Mouse (Mus musculus): ENCODE results near the gene Bcl9l.
"Not testable (repeated sequence)": the region's sequence is repeated elsewhere in the genome, so short reads cannot be mapped to it uniquely, and the experiment has no call there.

Gene Bcl9l

DNA sequence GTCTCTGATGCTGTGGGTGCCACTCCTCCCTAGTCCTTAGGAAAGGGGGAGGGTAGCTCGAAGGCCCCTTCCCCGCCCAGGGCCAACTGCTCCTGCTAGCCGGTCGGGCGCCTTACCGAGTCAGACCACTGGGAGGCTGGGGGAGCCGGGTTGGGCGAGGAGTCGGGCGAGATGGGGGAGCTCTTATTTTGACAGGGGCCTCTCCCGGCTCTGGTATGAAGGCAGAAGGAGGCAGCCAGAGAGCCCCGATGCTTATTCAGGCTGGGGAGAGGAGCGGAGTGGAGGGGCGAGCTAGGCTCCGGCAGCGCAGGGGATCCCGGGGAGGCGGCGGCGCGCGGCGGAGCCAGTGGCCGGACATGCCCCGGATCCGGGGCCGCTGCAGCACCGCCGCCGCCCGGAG, at the start of gene Bcl9l:
TSS of gene Bcl9l (plus strand) at position 274 of the 400 bp plus-strand sequence.
- peak; percentile 91 for DNase-seq

GRCm38 (mm10) chr9:44435747-44436146, 46.9 kb upstream of the Bcl9l start:
- no peak for DNase-seq

DNA sequence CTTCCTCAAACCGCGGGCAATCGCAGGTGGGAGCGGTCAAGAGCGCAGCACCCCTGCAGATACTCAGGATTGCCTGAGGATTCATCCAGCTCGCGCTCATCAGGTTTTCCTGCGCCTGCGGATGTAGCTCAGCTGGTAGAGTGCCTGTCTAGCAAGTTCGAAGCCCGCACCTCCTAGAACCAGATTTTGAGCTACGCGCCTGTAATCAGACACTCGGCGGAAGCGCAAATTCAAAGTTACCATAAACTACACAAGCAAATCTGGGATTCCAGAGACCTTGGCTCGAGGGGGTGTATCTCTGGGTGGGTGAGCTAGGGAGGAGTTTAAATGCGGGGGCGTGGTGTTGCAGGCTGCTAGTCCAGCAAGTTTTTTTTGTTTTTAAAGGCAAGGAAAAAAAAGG, 41.7 kb upstream of the Bcl9l start, which contains the start of gene Foxr1:
TSS of gene Foxr1 (minus strand) at position 176 of the 400 bp plus-strand sequence.
- no peak for DNase-seq

DNA sequence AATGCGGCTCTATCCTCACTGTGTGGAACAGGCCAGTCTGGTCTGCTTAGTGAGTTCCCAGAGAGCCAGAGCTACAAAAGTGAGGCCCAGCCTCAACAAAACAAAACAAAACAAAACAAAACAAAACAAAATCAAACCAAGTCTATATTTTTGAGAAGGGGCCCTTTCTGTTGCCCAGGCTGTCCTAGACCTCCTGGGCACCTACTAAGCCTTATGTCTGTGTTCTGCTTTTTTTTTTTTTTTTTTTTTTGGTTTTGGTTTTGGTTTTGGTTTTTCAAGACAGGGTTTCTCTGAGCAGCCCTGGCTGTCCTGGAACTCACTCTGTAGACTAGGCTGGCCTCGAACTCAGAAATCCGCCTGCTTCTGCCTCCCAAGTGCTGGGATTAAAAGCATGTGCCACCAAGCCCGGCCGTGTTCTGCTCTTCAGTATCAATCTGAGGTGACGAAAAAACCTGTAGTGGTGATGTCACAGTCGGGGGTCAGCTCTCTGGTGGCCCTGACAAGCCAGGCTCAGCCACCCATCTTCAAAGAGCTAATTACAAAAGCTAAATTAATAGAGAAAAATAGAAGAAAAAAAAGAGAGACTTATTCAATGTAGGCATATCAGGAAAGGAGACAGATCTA, 38.1 kb upstream of the Bcl9l start:
- DNase-seq = not testable (repeated sequence)

DNA sequence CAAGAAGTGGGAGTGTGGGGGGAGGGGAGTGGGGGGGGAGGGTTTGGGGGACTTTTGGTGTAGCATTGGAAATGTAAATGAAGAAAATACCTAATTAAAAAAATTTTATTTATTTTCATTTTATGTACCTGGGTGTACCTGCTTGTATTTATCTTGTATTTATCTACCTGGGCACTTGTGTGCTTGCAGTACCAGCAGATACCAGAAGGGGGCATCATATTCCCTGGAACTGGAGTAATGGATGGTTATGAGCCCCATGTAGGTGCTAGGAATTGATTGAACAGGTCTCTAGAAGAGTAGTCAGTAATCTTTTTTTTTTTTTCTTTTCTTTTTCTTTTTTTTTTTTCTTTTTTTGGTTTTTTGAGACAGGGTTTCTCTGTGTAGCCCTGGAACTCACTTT, 32.2 kb upstream of the Bcl9l start:
- no peak for DNase-seq

DNA sequence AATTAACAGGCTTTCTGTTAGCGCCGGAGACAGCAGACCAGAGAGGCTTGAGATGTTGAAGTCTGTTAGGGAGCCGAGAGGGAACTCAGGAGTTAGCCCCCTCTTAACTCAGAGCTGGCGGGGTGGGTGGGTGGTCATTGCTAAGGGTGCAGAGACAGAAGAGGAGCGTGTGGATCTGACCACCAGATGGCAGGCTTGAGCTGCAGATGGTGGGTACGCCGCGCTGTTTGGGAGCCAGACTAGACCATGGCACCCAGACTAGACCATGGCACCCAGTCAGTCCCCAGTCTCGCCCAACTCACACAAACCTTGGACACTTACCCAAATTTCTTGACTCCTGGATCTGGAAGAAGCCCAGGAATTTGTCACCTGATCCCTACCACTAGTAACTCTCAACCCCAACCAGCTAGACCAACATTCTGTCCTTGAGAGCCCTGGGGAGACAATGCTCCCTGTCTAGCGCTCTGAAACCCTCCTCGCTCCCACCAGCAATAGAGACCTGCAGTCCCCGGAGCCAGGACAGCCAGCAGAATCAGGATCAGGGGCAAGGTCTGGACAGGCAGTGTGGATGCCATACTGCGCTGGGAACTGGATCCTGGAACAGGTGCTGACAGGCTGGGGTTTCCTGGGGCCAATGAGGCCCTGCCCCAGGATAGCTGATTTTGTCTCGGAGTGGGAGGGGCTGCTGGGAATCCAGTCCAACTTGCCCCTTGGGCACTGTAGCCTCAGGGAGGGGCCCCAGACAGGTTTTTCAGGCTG, 28.3 kb upstream of the Bcl9l start:
- DNase-seq = peak; percentile 86

DNA sequence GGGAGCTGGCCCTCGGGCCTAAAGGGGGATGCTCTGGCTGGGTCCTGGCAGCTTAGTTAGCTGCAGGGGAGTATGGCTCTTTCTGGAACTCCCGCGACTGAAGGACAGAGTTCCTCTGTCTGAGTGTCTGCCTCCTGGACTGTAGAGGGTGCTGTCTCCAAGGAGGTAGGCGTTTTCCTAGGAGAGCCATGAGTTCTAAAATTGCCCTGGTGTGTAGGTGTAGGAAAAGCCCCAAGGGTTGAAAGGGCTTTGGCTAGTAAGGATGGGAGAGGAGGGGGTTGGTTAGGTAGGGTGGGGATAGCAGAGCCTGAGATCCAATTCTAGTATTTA, 27.8 kb upstream of the Bcl9l start, which contains the start of gene Upk2:
TSS of gene Upk2 (minus strand) at position 86 of the 330 bp plus-strand sequence.
- DNase-seq = no peak

GRCm38 (mm10) chr9:44457035-44457742, 25.4 kb upstream of the Bcl9l start:
- peak; percentile 26 for DNase-seq

- no peak for DNase-seq
Measured at GRCm38 (mm10) chr9:44461950-44462349, 20.7 kb upstream of the Bcl9l start.

DNA sequence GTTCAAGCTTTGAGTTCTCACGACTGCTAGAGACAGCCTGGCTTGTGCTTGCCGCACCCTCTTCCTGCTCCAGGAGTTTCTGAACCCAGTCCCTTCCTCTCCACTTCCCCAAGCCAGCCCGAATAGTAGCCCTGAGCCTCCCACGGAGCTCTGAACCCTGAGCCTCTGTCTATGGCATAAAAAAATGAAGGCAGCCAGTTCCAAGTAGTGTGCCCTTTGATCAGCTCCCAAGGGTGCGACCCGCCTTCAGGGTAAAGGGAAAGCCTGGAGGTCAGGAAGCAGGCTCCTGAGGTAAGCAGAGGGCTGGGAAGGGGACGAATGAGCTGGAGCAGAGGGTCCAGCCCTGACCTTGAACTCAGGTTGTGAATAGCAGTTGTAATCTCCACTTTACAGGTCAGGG, 14.4 kb upstream of the Bcl9l start:
- DNase-seq = no peak

GRCm38 (mm10) chr9:44468800-44469199, 13.8 kb upstream of the Bcl9l start:
- DNase-seq = no peak

DNA sequence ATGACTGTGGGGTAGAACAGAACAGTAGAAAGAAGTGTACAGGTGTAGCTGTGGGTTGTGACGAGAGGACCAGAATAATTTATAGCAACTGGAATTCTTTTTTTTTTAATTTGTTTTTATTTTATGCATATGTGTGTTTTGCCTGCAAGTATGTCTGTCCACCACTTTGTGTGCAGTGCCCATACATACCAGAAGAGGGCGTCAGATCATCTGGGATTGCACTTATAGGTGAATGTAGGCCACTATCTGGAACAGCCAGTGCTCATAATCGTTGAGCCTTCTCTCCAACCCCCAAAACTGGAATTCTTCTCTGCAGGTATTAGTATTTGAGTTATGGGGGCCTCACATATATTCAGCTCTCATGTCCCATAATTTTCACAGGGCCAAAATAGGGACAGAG, 9.4 kb upstream of the Bcl9l start:
- DNase-seq = no peak

- DNase-seq = peak; percentile 28
Measured at GRCm38 (mm10) chr9:44474327-44474726, 8.3 kb upstream of the Bcl9l start.

DNA sequence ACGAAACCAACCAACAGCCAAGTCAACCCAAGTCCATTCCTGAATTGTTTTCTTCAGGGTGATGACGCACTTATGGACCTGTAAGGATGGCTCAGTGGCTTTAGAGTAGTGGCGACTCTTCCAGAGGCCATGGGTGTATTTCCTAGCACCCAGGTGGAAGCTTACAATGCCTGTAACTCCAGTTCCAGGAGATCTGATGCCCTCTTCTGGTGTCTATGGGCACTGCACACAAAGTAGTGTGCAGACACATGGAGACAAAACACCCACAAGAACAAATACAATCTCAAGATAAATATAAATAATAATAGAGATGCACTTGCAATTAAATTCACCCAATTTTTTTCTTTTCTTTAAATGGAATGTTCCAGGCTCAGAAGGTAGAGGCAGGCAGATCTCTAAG, 6.7 kb upstream of the Bcl9l start:
- no peak for DNase-seq

- peak; percentile 81 for DNase-seq
Measured at GRCm38 (mm10) chr9:44477339-44478228, 5.0 kb upstream of the Bcl9l start.

- DNase-seq = peak; percentile 70
Measured at GRCm38 (mm10) chr9:44478229-44478921, 4.2 kb upstream of the Bcl9l start.

- peak; percentile 77 for DNase-seq
Measured at GRCm38 (mm10) chr9:44478959-44479605, 3.5 kb upstream of the Bcl9l start.

DNA sequence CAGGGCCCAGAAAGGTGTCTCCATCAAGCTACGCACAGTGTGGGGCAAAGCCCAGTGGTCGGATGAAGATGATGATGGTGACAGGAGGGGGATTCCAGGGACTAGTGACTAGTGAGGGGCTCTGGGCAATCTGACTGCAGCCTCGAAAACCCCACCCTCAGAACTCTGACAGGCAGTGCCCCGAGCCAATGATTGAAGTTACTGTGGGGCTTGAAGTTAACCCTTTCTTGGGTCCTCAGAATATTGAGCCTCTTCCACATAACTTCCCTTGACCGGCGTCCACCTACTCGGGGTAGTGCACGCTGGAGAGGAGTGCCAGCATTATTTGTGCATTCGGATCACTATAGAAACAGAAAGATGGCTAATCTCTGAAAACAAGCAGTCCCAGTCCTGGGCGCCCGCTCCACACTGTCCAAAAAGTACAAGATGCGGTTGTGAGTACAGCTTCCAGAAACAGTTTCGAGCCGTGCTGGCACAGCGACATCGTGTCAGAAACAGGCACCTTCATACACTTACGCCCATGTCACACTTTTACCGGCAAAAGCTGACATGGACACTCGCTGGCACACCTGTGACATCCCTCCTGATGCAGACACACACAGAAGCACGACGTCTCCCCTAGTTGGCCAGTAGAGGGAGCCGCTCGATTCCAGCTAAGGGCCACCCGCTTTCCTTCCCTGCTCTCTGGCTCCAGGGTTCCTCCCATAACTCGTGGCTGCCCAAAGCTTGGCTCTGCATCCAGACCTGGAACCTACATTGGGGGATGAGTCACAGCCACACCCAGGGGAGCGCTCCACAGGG, 2.8 kb upstream of the Bcl9l start:
- DNase-seq = peak; percentile 90

GRCm38 (mm10) chr9:44482112-44482511, 513 bp upstream of the Bcl9l start:
- no peak for DNase-seq

DNA sequence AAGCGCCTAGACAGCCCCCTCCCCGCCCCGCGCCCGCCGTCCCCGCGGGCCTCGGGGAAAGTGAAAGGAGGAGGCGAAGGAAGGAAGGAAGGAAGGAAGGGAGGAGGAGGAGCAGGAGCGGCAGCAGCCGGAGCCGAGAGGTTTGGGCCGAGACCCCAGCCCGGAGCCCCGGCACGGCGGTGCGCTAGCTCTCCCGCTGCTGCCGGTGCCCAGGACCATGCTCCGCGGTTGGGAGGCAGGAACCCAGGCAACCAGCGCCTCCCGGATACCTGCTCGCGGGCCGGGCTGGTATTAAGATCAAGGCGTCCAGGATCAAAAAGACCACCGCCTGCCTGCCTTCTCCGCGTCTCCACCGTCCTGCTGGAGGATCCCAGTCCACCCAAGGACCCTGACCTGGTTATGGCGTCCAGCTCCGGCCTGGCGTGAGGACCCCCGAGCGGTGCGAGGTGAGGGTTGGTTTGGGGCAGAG, 450 bp downstream of the Bcl9l start:
- no peak for DNase-seq

All from cerebellum, adult 8-10 months (tissue).